ENCODE assay signal across 17 mouse cellular contexts in the genomic region with DNA sequence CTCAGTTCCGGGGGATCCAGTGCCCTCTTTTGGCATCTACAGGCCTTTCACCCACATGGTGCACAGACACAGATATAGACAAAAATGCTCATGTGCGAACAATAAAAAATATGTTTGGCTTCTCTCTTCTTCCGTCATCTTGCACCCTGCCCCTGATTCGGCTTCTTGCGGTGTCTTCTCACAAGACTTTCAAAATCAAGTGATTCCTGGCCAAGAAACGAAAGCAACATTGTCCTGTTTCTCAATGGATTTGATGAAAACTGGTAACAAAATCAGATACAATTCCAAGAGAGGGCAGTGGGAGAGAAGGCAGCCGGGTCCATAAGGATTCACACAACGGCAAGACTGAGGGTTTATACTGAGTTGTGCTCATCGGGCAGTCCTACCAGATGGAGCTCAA.
DNase-seq lines count a peak whose midpoint lies in the region; ATAC-seq lines count a peak whose summit lies in the region.
"Had no signal": no experiment of that assay in that cellular context is flagged by ENCODE, and none has a peak within 500 bp of the region (broad histone marks: within the 10 kb centered on the region; RNA-seq: fewer than 3 reads in every experiment).

No protein-coding gene starts in this region.

- H3K27me3 ChIP-seq in heart, embryonic 11.5 days (ENCODE audit: control insufficient read depth, insufficient read depth, low read length) = no peaks in the 10 kb centered on the region
- H3K27me3 ChIP-seq in kidney, embryonic 15.5 days = no peaks in the 10 kb centered on the region
- H3K27me3 ChIP-seq in midbrain, embryonic 11.5 days (ENCODE audit: control insufficient read depth, insufficient read depth, low read length) = no peaks in the 10 kb centered on the region
- H3K27me3 ChIP-seq in midbrain, embryonic 16.5 days (ENCODE audit: control insufficient read depth, insufficient read depth, low read depth, low read length) = no peaks in the 10 kb centered on the region
- H3K27me3 ChIP-seq: embryonic facial prominence, embryonic 15.5 days had no signal

- no peak overlapping the region for H3K4me3 ChIP-seq in heart, embryonic 11.5 days (ENCODE audit: low read depth, low read length)
- H3K4me3 ChIP-seq in kidney, embryonic 15.5 days (replicated peaks) = no peak overlapping the region
- no peak overlapping the region for H3K4me3 ChIP-seq in midbrain, embryonic 11.5 days (ENCODE audit: low read depth, low read length)
- H3K4me3 ChIP-seq in midbrain, embryonic 16.5 days (ENCODE audit: low read depth, low read length) = no peak overlapping the region
- H3K4me3 ChIP-seq: embryonic facial prominence, embryonic 15.5 days; erythroblast, embryonic 14.5 days; forebrain, embryonic 10.5 days; hindbrain, embryonic 10.5 days had no signal

- peak; percentile 70 for DNase-seq in heart, adult 11 months
- DNase-seq in kidney, postnatal 4 days = no peak
- DNase-seq in midbrain, embryonic 11.5 days (ENCODE audit: low spot score, missing footprints) = peak; percentile 33
- DNase-seq in testis, postnatal 10 days (ENCODE audit: low spot score) = no peak
- DNase-seq: cerebellum, adult 11 months; cerebellum, adult 8-10 months; cerebellum, postnatal 14 days; embryo, embryonic 11 days had no signal

- no peak overlapping the region for H3K9ac ChIP-seq in heart, embryonic 11.5 days (ENCODE audit: low read depth, low read length)
- no peak overlapping the region for H3K9ac ChIP-seq in kidney, embryonic 15.5 days
- no peak overlapping the region for H3K9ac ChIP-seq in midbrain, embryonic 11.5 days (ENCODE audit: low read length)
- H3K9ac ChIP-seq in midbrain, embryonic 16.5 days (ENCODE audit: low read depth, low read length) = no peak overlapping the region
- H3K9ac ChIP-seq: embryonic facial prominence, embryonic 15.5 days; hindbrain, embryonic 14.5 days had no signal

- no peak overlapping the region for H3K27ac ChIP-seq in heart, embryonic 11.5 days (ENCODE audit: low read depth, low read length)
- peak overlapping the region; percentile 71; the same call in 1 of the 2 replicates for H3K27ac ChIP-seq in kidney, embryonic 15.5 days
- H3K27ac ChIP-seq in midbrain, embryonic 11.5 days (ENCODE audit: low read depth, low read length) = no peak overlapping the region
- no peak overlapping the region for H3K27ac ChIP-seq in midbrain, embryonic 16.5 days (ENCODE audit: low read length)
- H3K27ac ChIP-seq: embryonic facial prominence, embryonic 15.5 days; forebrain, embryonic 10.5 days; hindbrain, embryonic 10.5 days; hindbrain, embryonic 14.5 days had no signal

- peaks cover 4% of the 10 kb centered on the region; the same call in 1 of the 2 replicates for H3K4me1 ChIP-seq in heart, embryonic 11.5 days (ENCODE audit: control insufficient read depth, insufficient read depth, low read length)
- H3K4me1 ChIP-seq in kidney, embryonic 15.5 days = peaks cover 5% of the 10 kb centered on the region; the same call in 1 of the 2 replicates
- peaks cover 8% of the 10 kb centered on the region for H3K4me1 ChIP-seq in midbrain, embryonic 11.5 days (ENCODE audit: control insufficient read depth, insufficient read depth, low read length)
- no peaks in the 10 kb centered on the region; the same call in 1 of the 2 replicates for H3K4me1 ChIP-seq in midbrain, embryonic 16.5 days (ENCODE audit: control insufficient read depth, insufficient read depth, low read length)

- no peaks in the 10 kb centered on the region for H3K36me3 ChIP-seq in heart, embryonic 11.5 days (ENCODE audit: control insufficient read depth, insufficient read depth, low read length)
- H3K36me3 ChIP-seq in kidney, embryonic 15.5 days = no peaks in the 10 kb centered on the region
- H3K36me3 ChIP-seq in midbrain, embryonic 11.5 days (ENCODE audit: control insufficient read depth, insufficient read depth, low read length) = no peaks in the 10 kb centered on the region
- no peaks in the 10 kb centered on the region for H3K36me3 ChIP-seq in midbrain, embryonic 16.5 days (ENCODE audit: control insufficient read depth, insufficient read depth, low read length)
- H3K36me3 ChIP-seq: embryonic facial prominence, embryonic 15.5 days; forebrain, embryonic 10.5 days; hindbrain, embryonic 10.5 days had no signal

- no peak for ATAC-seq in heart, embryonic 11.5 days (replicated peaks; ENCODE audit: insufficient number of reproducible peaks, low FRiP score, low TSS enrichment)
- ATAC-seq in kidney, embryonic 15.5 days (replicated peaks; ENCODE audit: low FRiP score) = no peak
- no peak for ATAC-seq in midbrain, embryonic 11.5 days (ENCODE audit: low FRiP score)
- no peak for ATAC-seq in midbrain, embryonic 16.5 days
- ATAC-seq: forebrain, embryonic 14.5 days had no signal

- no peak overlapping the region for H3K4me2 ChIP-seq in heart, embryonic 11.5 days
- H3K4me2 ChIP-seq in kidney, embryonic 15.5 days = no peak overlapping the region
- H3K4me2 ChIP-seq in midbrain, embryonic 11.5 days = no peak overlapping the region
- no peak overlapping the region for H3K4me2 ChIP-seq in midbrain, embryonic 16.5 days (ENCODE audit: low read length)
- H3K4me2 ChIP-seq: embryonic facial prominence, embryonic 15.5 days; hindbrain, embryonic 14.5 days had no signal

- H3K9me3 ChIP-seq in heart, embryonic 11.5 days (replicated peaks; ENCODE audit: control insufficient read depth, low read length) = 0 out of 2 replicates have a peak, but pooled peaks cover 2% of the 10 kb centered on the region
- no peaks in the 10 kb centered on the region for H3K9me3 ChIP-seq in kidney, embryonic 15.5 days (replicated peaks)
- H3K9me3 ChIP-seq in midbrain, embryonic 11.5 days (ENCODE audit: control insufficient read depth, low read length) = no peaks in the 10 kb centered on the region
- H3K9me3 ChIP-seq in midbrain, embryonic 16.5 days (replicated peaks; ENCODE audit: control insufficient read depth, low read length, poor library complexity, severe bottlenecking) = no peaks in the 10 kb centered on the region
- H3K9me3 ChIP-seq: embryonic facial prominence, embryonic 15.5 days; forebrain, embryonic 10.5 days; hindbrain, embryonic 10.5 days had no signal

- WGBS in heart, embryonic 11.5 days (ENCODE audit: insufficient replicate concordance) = 90% methylated on average over 9 of the region's 9 CpGs
- 96% methylated on average over 9 of the region's 9 CpGs for WGBS in kidney, embryonic 15.5 days
- 93% methylated on average over 9 of the region's 9 CpGs for whole genome bisulfite sequencing in midbrain, embryonic 11.5 days
- 97% methylated on average over 9 of the region's 9 CpGs for WGBS in midbrain, embryonic 16.5 days

Comparison
In these comparisons a context has a peak if more than half of its experiments do, and no peak if none do; other contexts are left out.
1. DNase-seq: peak in heart, adult 11 months (single experiment) and midbrain, embryonic 11.5 days (single experiment); none in kidney, postnatal 4 days (0 of 2) and testis, postnatal 10 days (single experiment).